Mouse (Mus musculus) lung, adult 2 months (tissue): Measurements from ENCODE around the gene Nek7. TPM values are rescaled to one million over a fixed set of nuclear protein-coding genes. Genes with fewer than 3 reads are reported as not detected.

ENCODE experiments used
- DNase-seq: peaks from one replicate; pipeline ENCODE4 v3.0.0; 2022
- H3K4me1 ChIP-seq: fragments of 200-500 bp; 2 replicates; pipeline ENCODE4 v1.6.1; 2011; ENCODE audit warnings: low read length; ENCODE audit not compliant: control insufficient read depth, insufficient read depth
- H3K4me3 ChIP-seq: fragments of 200-500 bp; replicated peaks from 2 replicates; pipeline ENCODE3; 2011; ENCODE audit warnings: low read depth, mild to moderate bottlenecking, control low read depth, low read length; ENCODE audit errors: extremely low read depth
- CTCF ChIP-seq: fragments of 200-500 bp; IDR thresholded peaks from 2 replicates; pipeline ENCODE4 v1.5.1; 2011; ENCODE audit warnings: mild to moderate bottlenecking, low read length, control low read depth; ENCODE audit not compliant: insufficient read depth
- POLR2A ChIP-seq: fragments of 200-500 bp; IDR thresholded peaks from 2 replicates; pipeline ENCODE4 v1.6.1; 2011; ENCODE audit warnings: low read depth, mild to moderate bottlenecking, control low read depth, low read length, borderline replicate concordance; ENCODE audit errors: extremely low read depth
- WGBS: fragments of 180-500 bp; shearing (Covaris S2); methylation state at CpG from one replicate; pipeline ENCODE4 v1.1.7; 2018; 5-methylcytosine and 5-hydroxymethylcytosine counted together
- polyA plus RNA-seq: library from polyadenylated mRNA; depleted of rRNA; stranded (reverse); fragments of >200 nt; gene quantifications from 2 replicates; pipeline ENCODE4 v1.2.3, GENCODE M21; 2012

Gene Nek7
- polyA plus RNA-seq, 1 experiment, result 17.3 TPM

DNA sequence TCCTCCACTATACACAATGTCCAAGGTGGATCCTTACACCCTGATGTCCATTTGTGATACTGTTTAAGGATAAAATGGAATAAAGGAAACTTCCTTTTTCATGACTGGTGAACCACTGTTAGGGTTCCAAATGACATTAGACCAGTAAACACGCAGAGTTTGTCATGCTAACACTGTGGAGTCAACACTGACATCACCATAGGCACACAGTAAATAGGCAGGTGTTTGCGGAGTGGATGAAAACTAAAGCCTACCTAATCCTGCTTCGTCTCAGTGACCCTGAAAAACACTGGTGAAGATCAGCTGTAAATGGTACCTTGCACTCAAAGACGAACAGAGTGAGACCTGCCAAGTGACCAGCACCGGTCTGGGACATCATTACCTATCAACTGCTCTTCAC, 26.0 kb downstream of the Nek7 start:
- Histone ChIP-seq H3K4me1 (peaks cover 17% of the 10 kb centered on the region), H3K4me3 (no peak overlapping the region)
- 88% methylated on average over 5 of the region's 5 CpGs for WGBS
- TF ChIP-seq POLR2A (no peak), CTCF (no peak)
- no peak for DNase-seq

DNA sequence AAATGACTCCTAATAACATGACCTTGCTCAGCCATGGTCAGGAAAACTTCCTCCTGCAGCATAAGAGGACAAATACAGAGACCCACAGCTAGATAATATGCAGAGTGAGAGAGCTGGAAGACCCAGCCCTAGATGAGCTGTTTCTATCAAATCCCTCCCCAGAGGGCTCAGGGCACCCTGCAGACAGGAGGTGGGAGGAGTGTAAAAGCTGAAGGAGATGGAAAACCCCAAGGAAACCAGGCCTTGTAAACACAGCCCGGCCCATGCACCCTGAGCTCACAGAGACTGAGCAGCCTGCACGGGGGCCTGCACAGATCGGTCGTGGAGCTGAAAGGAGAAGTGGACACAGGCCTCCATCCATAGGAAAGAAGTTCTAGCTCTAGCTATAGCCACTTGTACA, 27.5 kb downstream of the Nek7 start:
- 66% methylated on average over 4 of the region's 4 CpGs for WGBS
- no peak for DNase-seq
- TF ChIP-seq POLR2A (no peak), CTCF (no peak)
- H3K4me3 ChIP-seq, result no peak overlapping the region
- peaks cover 21% of the 10 kb centered on the region for H3K4me1 ChIP-seq

DNA sequence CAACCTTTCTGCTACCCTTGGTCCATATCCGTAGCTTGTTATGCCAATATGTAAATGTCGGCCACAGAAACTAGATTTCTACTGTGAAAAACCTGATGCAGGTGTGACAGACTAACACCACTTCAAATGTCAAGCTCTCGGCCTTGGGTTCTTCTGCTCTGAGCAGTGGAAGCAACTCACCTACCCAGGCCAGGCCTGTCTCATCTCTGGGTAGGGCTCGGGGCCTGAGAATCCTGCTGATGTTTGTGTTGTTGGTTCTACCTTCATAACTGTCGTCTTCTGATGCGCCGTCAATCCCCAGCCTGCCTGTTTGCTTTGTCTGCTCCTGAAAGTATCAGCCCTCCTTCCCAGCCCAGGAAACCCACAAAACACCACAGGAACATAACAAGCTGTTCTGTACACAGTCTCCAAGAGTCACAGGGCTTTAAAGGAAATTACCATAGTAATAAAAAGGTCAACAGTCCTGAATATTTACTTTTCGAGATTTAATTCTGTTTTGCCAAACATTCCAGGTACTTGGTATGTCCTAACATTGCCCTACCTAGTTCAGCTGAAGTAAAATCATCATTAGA, 29.4 kb downstream of the Nek7 start:
- no peak for TF ChIP-seq POLR2A
- TF ChIP-seq CTCF, result no peak
- Histone ChIP-seq H3K4me3 (no peak overlapping the region), H3K4me1 (peaks cover 29% of the 10 kb centered on the region)
- WGBS, result 77% methylated on average over 8 of the region's 8 CpGs
- no peak for DNase-seq

DNA sequence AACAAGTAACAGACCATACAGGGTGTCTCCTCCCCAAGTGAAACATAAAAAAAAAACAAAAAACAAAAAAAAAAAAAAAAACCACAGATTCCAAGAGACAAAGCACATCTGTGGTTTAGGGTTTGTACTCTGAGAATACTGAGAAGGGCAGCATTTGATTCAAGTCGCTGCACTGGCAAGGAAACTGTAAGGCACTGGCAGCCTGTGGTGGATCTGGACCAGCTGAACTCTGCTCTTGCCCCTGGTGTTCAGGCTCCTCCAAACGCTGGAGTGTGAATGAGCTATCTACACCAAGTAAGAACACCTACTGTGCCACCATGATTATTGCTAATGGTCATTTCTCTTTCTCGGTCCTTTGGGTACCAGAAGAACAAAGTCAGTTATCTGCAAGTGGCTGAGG, 30.8 kb downstream of the Nek7 start:
- Histone ChIP-seq H3K4me3 (no peak overlapping the region), H3K4me1 (peaks cover 32% of the 10 kb centered on the region)
- 62% methylated on average over 3 of the region's 3 CpGs for WGBS
- TF ChIP-seq POLR2A (no peak), CTCF (no peak)
- DNase-seq, result no peak

DNA sequence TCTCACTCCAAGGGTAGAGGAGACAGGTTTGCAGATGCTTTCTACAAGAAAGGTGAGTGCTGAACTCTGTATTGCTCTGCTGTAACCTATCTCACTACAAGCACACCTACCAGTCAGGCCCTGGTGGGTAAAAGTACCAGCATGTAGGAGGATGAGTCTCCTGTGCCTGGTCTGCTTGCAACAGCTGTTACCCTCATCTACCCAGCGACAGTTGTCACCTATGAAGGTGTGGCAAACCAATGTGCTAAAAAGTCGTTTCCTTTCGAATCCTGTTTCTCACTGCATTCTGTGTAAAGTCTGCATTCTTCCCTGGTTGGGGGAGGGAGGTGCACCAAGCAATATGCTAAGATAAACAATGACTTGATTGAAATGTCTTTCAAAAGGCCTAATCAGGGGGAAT, 32.1 kb downstream of the Nek7 start:
- 42% methylated on average over 3 of the region's 3 CpGs for WGBS
- TF ChIP-seq CTCF (no peak), POLR2A (no peak)
- Histone ChIP-seq H3K4me1 (peaks cover 35% of the 10 kb centered on the region), H3K4me3 (no peak overlapping the region)
- DNase-seq, result no peak

DNA sequence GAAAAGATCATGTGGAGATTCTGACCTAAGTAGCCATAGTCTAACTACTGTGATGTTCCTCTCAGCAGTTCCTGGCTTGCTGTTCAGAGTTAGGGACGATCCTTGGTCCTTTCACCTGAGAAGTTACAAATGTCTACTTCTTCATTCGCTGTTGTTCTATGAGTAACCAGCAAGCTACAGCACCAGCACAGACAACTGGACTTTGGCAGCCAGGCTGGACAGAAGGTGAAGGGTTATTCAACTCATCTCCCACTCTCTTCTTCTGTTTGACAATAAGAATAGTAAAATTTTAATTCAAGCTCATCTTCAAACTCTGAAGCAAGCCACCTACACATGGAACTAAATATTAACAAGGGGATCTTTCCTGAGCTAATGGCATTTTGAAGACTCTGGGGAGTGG, 33.0 kb downstream of the Nek7 start:
- Histone ChIP-seq H3K4me1 (peaks cover 37% of the 10 kb centered on the region), H3K4me3 (no peak overlapping the region)
- TF ChIP-seq POLR2A (no peak), CTCF (no peak)
- WGBS, result 92% methylated on average over 2 of the region's 2 CpGs
- no peak for DNase-seq

DNA sequence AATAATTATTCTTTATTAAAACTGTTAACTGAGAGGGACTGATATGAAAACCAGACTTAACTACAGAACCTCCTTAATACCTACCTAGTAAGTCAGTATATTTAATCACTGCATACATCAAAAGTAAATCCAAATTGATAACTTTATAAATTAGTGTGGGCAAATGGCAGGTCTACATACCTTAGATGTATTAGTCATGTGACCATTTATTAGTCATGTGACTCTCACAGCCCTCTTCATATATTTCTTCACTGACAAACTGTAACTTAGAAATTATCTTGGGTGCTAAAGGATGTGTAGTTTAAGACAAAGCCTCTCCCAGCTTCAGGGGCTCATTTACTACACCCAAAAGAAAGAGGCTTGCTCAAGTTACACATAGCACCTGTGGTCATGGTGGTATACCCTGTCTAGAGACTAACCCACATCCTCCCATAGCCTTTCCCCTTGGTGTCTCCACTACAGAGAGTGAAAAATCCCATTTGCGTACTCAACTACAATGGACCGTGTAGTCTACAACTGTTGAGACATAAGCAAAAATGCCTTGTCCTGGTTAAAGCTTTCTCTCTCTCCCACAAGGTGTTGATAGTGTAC, 35.4 kb downstream of the Nek7 start:
- 88% methylated on average over 2 of the region's 2 CpGs for WGBS

DNA sequence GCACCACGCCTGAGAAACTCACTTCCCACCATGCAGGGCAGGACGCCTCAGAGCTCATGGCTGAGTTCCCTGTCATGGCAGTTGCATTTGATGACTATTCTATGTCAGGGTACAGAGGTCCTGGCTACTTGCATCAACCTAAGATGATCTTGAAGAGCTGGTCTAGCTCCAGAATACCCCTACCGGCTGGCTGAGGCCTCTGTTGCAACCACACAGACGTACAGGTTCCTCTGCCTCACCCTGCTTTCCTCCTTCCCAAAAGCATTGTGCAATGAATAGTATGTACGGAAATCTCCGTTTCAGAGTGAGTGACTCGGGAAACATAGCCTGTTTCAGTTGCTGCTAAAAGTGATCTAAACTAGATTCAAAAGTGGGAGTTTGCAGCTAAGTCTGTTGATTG, 37.7 kb downstream of the Nek7 start:
- TF ChIP-seq CTCF (no peak), POLR2A (no peak)
- DNase-seq, result no peak
- Histone ChIP-seq H3K4me1 (peaks cover 18% of the 10 kb centered on the region), H3K4me3 (no peak overlapping the region)
- WGBS, result 74% methylated on average over 7 of the region's 7 CpGs

More for the DNA sequence above, 35.4 kb downstream of the Nek7 start:
- Histone ChIP-seq H3K4me3 (no peak overlapping the region), H3K4me1 (peaks cover 25% of the 10 kb centered on the region)
- no peak for DNase-seq
- TF ChIP-seq CTCF (no peak), POLR2A (no peak)

DNA sequence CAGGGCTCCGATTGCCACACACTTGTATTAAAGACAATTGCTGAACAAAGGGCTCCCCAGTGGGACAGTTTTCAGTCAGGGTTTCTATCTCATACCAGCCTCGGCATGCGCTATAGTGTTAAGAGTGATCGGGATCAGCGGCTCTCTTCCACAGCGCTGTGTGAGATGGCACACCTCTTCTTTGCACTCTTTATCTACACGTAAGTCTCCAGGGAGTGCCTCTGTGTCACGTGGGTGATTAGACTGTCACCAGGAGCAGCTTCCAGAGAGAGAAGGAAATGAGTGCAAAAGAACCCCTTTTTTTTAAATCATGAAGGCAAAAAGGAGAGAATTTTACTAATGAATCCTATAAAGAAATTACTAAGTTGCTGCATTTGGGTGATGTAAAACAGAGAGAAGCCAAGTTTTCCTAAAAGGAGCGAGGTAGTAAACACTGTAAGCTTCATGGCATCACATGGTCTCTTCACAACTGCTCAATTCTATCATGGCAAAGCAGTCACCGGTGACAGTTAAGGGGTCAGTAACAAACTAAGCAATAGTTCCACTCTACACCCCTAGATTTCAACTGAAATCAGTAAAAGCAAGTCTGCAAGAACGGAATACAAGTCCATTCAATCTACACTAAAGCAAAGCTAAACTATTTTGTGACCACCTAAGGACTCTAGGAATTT, 40.0 kb downstream of the Nek7 start:
- no peak for DNase-seq
- Histone ChIP-seq H3K4me3 (no peak overlapping the region), H3K4me1 (peaks cover 7% of the 10 kb centered on the region; the same call in 1 of the 2 replicates)
- no peak for TF ChIP-seq CTCF
- TF ChIP-seq POLR2A, result no peak
- 82% methylated on average over 11 of the region's 11 CpGs for WGBS

DNA sequence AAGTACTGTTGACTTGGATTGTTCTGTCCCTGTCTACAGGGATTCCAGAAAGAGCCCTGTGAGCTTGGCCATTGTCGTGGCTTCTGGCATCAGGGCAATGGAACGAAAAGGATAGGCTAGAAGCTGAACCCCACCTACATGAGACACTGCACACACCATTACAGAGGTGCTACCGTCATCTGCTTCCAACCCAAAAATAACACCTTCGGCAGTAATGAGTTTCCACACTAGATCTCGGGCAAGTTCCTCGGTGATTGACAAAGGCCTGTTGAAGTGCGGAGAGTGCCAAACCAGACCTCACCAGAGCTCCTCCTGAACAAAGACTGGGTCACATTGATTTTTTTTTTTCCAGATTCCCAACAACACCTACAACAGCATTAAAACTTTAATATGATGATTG, 40.7 kb downstream of the Nek7 start:
- 92% methylated on average over 7 of the region's 7 CpGs for WGBS
- no peak overlapping the region for H3K4me3 ChIP-seq
- no peak for DNase-seq
- TF ChIP-seq POLR2A, result no peak
- TF ChIP-seq CTCF, result no peak
- peaks cover 7% of the 10 kb centered on the region; the same call in 1 of the 2 replicates for H3K4me1 ChIP-seq
